Mouse (Mus musculus): ENCODE measurements around the gene Mthfd1l.

DNA sequence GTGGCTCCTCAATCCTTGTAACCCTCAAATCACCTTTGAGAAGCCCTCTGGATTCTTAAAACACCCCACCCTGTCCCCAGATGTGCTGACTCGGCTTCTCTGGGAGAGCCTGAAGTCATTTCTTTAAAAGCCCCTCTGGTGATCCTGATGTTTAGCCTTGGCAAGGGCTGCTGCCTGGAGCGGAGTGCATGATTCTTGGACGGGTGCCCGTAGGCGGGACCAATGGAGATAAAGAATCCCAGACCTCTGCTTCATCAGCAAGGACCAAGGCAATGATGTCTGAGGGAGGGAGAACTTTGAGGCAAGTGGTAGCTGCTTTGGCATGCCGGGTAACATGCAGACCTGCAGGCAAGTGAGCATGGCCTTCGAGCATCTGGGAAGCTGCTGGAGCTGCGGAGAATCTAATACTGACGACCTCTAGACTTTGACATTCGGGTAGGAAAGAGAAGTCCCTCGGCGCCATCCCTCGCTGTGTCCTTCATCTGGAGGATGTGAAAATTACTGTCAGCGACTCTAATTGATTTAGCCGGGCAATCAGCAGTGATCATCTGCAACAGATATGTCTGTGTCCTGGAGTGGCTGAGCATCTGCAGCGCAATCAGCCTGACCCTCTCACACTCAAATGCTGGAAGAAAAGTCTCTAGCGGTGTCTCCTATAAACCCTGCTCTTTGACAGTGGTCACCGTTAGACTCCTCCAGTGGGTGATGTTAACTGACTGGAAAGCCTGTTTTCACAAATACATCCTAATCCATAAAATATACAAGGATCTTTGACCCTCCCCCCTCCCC is 215.9 kb downstream of the Mthfd1l start:
- TF ChIP-seq CTCF (IDR thresholded peaks at IDR 0.05; ENCODE audit: borderline replicate concordance, insufficient read depth, low read depth, low read length) (no peak), POLR2A (IDR thresholded peaks at IDR 0.05; ENCODE audit: borderline replicate concordance, insufficient read depth, low read length) (no peak)
